Mouse (Mus musculus) MEL (cell line): ENCODE measurements around the gene Mapre1.

Experiments used
- CTCF ChIP-seq, 3 experiments: IDR thresholded peaks in 2 of 3; conservative IDR thresholded peaks in 1 of 3; 2 replicates each; pipeline ENCODE4 v1.5.1; 2011 to 2012; ENCODE audit warnings: low read length in 3 of 3, low read depth in 2 of 3, mild to moderate bottlenecking in 2 of 3, improper control_type of control experiment in 1 of 3, inconsistent platforms in 1 of 3, mixed read lengths in 1 of 3, moderate library complexity in 1 of 3; ENCODE audit not compliant: control insufficient read depth in 1 of 3, insufficient read depth in 1 of 3, poor library complexity in 1 of 3, severe bottlenecking in 1 of 3
- HCFC1 ChIP-seq: IDR thresholded peaks from 2 replicates; pipeline ENCODE4 v1.6.1; 2012; ENCODE audit warnings: low read depth, mild to moderate bottlenecking, inconsistent platforms, low read length, improper control_type of control experiment, moderate library complexity

GRCm38 (mm10) chr2:153779394-153779981, 38.4 kb downstream of the Mapre1 start, which contains the start of gene Efcab8:
- no peak for TF ChIP-seq HCFC1
- TF ChIP-seq CTCF (IDR thresholded peaks at IDR 0.05 in 2 of 3, conservative IDR thresholded peaks at IDR 0.05 in 1 of 3; ENCODE audit: control insufficient read depth in 1 of 3, insufficient read depth in 1 of 3, low read depth in 2 of 3, low read length in 3 of 3, poor library complexity in 1 of 3, severe bottlenecking in 1 of 3) = no peak
